Comparison of ENCODE assay signal across 9 mouse cellular contexts in genomic region chr7:29425413-29425827, GRCm38 (mm10).
DNase-seq lines count a peak whose midpoint lies in the region; ATAC-seq and TF ChIP-seq lines count a peak whose summit lies in the region.
"Had no signal": no experiment of that assay in that cellular context is flagged by ENCODE, and none has a peak within 500 bp of the region (broad histone marks: within the 10 kb centered on the region; RNA-seq: fewer than 3 reads in every experiment).

No protein-coding gene starts in this region.

- H3K4me3 ChIP-seq in hindbrain, postnatal 0 days (ENCODE audit: low read length), result no peak overlapping the region
- no peak overlapping the region for H3K4me3 ChIP-seq in hindbrain, embryonic 11.5 days (ENCODE audit: low read depth, low read length)
- no peak overlapping the region for H3K4me3 ChIP-seq in embryonic facial prominence, embryonic 15.5 days (replicated peaks)
- H3K4me3 ChIP-seq in lung, embryonic 16.5 days (ENCODE audit: low read length), result no peak overlapping the region

- no peaks in the 10 kb centered on the region for H3K27me3 ChIP-seq in hindbrain, postnatal 0 days (ENCODE audit: insufficient read depth, low read length)
- H3K27me3 ChIP-seq in hindbrain, embryonic 11.5 days (ENCODE audit: control insufficient read depth, insufficient read depth, low read length), result no peaks in the 10 kb centered on the region
- H3K27me3 ChIP-seq in embryonic facial prominence, embryonic 15.5 days, result no peaks in the 10 kb centered on the region
- H3K27me3 ChIP-seq in lung, embryonic 16.5 days (ENCODE audit: control insufficient read depth, insufficient read depth, low read depth, low read length), result no peaks in the 10 kb centered on the region

- H3K4me1 ChIP-seq in hindbrain, postnatal 0 days (ENCODE audit: insufficient read depth, low read length), result peaks cover 10% of the 10 kb centered on the region; the same call in 1 of the 2 replicates
- peaks cover 2% of the 10 kb centered on the region; the same call in 1 of the 2 replicates for H3K4me1 ChIP-seq in hindbrain, embryonic 11.5 days (replicated peaks; ENCODE audit: control insufficient read depth, insufficient read depth, low read length)
- peaks cover 44% of the 10 kb centered on the region for H3K4me1 ChIP-seq in embryonic facial prominence, embryonic 15.5 days
- H3K4me1 ChIP-seq in lung, embryonic 16.5 days (replicated peaks; ENCODE audit: control insufficient read depth, insufficient read depth, low read length), result peaks cover 38% of the 10 kb centered on the region

- 0 out of 2 replicates have a peak overlapping the region, but pooled peaks have one; percentile 3 for H3K27ac ChIP-seq in hindbrain, postnatal 0 days
- H3K27ac ChIP-seq in hindbrain, embryonic 11.5 days (ENCODE audit: low read depth, low read length), result no peak overlapping the region
- peak overlapping the region; percentile 59 for H3K27ac ChIP-seq in embryonic facial prominence, embryonic 15.5 days (replicated peaks)
- peak overlapping the region; percentile 76 for H3K27ac ChIP-seq in lung, embryonic 16.5 days (ENCODE audit: low read length)

- H3K9ac ChIP-seq in hindbrain, postnatal 0 days (replicated peaks; ENCODE audit: low read length), result 0 out of 2 replicates have a peak overlapping the region, but pooled peaks have one; percentile 10
- no peak overlapping the region for H3K9ac ChIP-seq in hindbrain, embryonic 11.5 days (ENCODE audit: low read depth, low read length)
- no peak overlapping the region for H3K9ac ChIP-seq in embryonic facial prominence, embryonic 15.5 days
- H3K9ac ChIP-seq in lung, embryonic 16.5 days (ENCODE audit: low read length), result no peak overlapping the region

- ATAC-seq in hindbrain, postnatal 0 days, result no peak
- ATAC-seq in hindbrain, embryonic 11.5 days (ENCODE audit: low FRiP score), result no peak
- ATAC-seq in embryonic facial prominence, embryonic 15.5 days (ENCODE audit: insufficient number of reproducible peaks, low FRiP score, low TSS enrichment, low read depth), result peak; percentile 31; the same call in 1 of the 2 replicates
- peak; percentile 77 for ATAC-seq in lung, embryonic 16.5 days (ENCODE audit: low read depth)

- peak; percentile 44 for DNase-seq in hindbrain, postnatal 0 days (ENCODE audit: low spot score)
- no peak for DNase-seq in hindbrain, embryonic 11.5 days (ENCODE audit: low spot score)
- DNase-seq in 416B (ENCODE audit: low read depth), result peak; percentile 11
- no peak for DNase-seq in adrenal gland, postnatal 10 days
- DNase-seq in adrenal gland, postnatal 4 days (ENCODE audit: low spot score in 2 of 2), result no peak
- DNase-seq in adrenal gland, adult 8-10 months, result no peak
- DNase-seq: heart, postnatal 4 days had no signal

- no peaks in the 10 kb centered on the region for H3K9me3 ChIP-seq in hindbrain, postnatal 0 days (ENCODE audit: low read length)
- no peaks in the 10 kb centered on the region for H3K9me3 ChIP-seq in hindbrain, embryonic 11.5 days (ENCODE audit: control insufficient read depth, low read length)
- no peaks in the 10 kb centered on the region for H3K9me3 ChIP-seq in embryonic facial prominence, embryonic 15.5 days (replicated peaks)
- H3K9me3 ChIP-seq in lung, embryonic 16.5 days (ENCODE audit: control insufficient read depth, low read length), result no peaks in the 10 kb centered on the region

- no peaks in the 10 kb centered on the region for H3K36me3 ChIP-seq in hindbrain, postnatal 0 days (ENCODE audit: insufficient read depth, low read length)
- no peaks in the 10 kb centered on the region for H3K36me3 ChIP-seq in hindbrain, embryonic 11.5 days (ENCODE audit: control insufficient read depth, insufficient read depth, low read length)
- H3K36me3 ChIP-seq in embryonic facial prominence, embryonic 15.5 days, result no peaks in the 10 kb centered on the region
- no peaks in the 10 kb centered on the region for H3K36me3 ChIP-seq in lung, embryonic 16.5 days (ENCODE audit: control insufficient read depth, insufficient read depth, low read length)

- TF ChIP-seq CTCF in hindbrain, postnatal 0 days (IDR thresholded peaks at IDR 0.05; ENCODE audit: low read depth), result no peak

- no peak overlapping the region for H3K4me2 ChIP-seq in hindbrain, postnatal 0 days (ENCODE audit: low read depth, low read length)
- no peak overlapping the region for H3K4me2 ChIP-seq in hindbrain, embryonic 11.5 days (replicated peaks; ENCODE audit: low read depth, low read length)
- H3K4me2 ChIP-seq in embryonic facial prominence, embryonic 15.5 days (replicated peaks), result no peak overlapping the region
- H3K4me2 ChIP-seq in lung, embryonic 16.5 days (ENCODE audit: low read depth, low read length), result no peak overlapping the region; the same call in 1 of the 2 replicates

- 51% methylated on average over 7 of the region's 7 CpGs for WGBS in hindbrain, postnatal 0 days
- 83% methylated on average over 7 of the region's 7 CpGs for WGBS in hindbrain, embryonic 11.5 days
- 35% methylated on average over 7 of the region's 7 CpGs for WGBS in embryonic facial prominence, embryonic 15.5 days
- 15% methylated on average over 7 of the region's 7 CpGs for WGBS in lung, embryonic 16.5 days

Comparison
In these comparisons a context has a peak if more than half of its experiments do, and no peak if none do; other contexts are left out.
1. DNase-seq: peak in hindbrain, postnatal 0 days (single experiment) and 416B (single experiment); none in hindbrain, embryonic 11.5 days (single experiment), adrenal gland, postnatal 10 days (single experiment), adrenal gland, postnatal 4 days (0 of 2) and adrenal gland, adult 8-10 months (single experiment).
2. ATAC-seq: peak in embryonic facial prominence, embryonic 15.5 days (single experiment) and lung, embryonic 16.5 days (single experiment); none in hindbrain, postnatal 0 days (single experiment) and hindbrain, embryonic 11.5 days (single experiment).